Mouse (Mus musculus): ENCODE results near the gene Crebzf. TPM values are rescaled to one million over a fixed set of nuclear protein-coding genes. Genes with fewer than 3 reads are reported as not detected.

The Crebzf gene
- polyA plus RNA-seq, 1 experiment: 31.3 TPM

GRCm38 (mm10) chr7:90440044-90440443 lies 2.5 kb upstream of the Crebzf start:
- WGBS: 79% methylated on average over 4 of the region's 4 CpGs
- TF ChIP-seq CTCF (IDR thresholded peaks at IDR 0.05; ENCODE audit: extremely low read depth, insufficient read length, insufficient replicate concordance, low read depth, low read length): no peak
- TF ChIP-seq POLR2A (IDR thresholded peaks at IDR 0.05; ENCODE audit: low read depth, low read length): no peak
- no peak overlapping the region for H3K27ac ChIP-seq (ENCODE audit: insufficient read depth, low read depth, low read length)

GRCm38 (mm10) chr7:90442070-90442469 lies 459 bp upstream of the Crebzf start:
- no peak for TF ChIP-seq CTCF (IDR thresholded peaks at IDR 0.05; ENCODE audit: extremely low read depth, insufficient read length, insufficient replicate concordance, low read depth, low read length)
- WGBS: 13% methylated on average over 4 of the region's 4 CpGs
- Histone ChIP-seq H3K36me3 (ENCODE audit: control insufficient read depth, insufficient read depth, low read length) (peaks cover 5% of the 10 kb centered on the region), H3K27ac (ENCODE audit: insufficient read depth, low read depth, low read length) (peak overlapping the region; percentile 25), H3K4me1 (ENCODE audit: control insufficient read depth, insufficient read depth, insufficient read length, low read length) (0 out of 2 replicates have a peak, but pooled peaks cover 3% of the 10 kb centered on the region), H3K27me3 (ENCODE audit: control insufficient read depth, insufficient read depth, low read length) (no peaks in the 10 kb centered on the region), H3K4me3 (ENCODE audit: low read depth, low read length) (no peak overlapping the region)

More at GRCm38 (mm10) chr7:90440044-90440443, 2.5 kb upstream of the Crebzf start:
- Histone ChIP-seq H3K36me3 (ENCODE audit: control insufficient read depth, insufficient read depth, low read length) (peaks cover 2% of the 10 kb centered on the region; the same call in 1 of the 2 replicates), H3K4me3 (ENCODE audit: low read depth, low read length) (no peak overlapping the region), H3K27me3 (ENCODE audit: control insufficient read depth, insufficient read depth, low read length) (no peaks in the 10 kb centered on the region), H3K4me1 (ENCODE audit: control insufficient read depth, insufficient read depth, insufficient read length, low read length) (0 out of 2 replicates have a peak, but pooled peaks cover 3% of the 10 kb centered on the region)

GRCm38 (mm10) chr7:90443101-90444091 lies 867 bp downstream of the Crebzf start:
- 1% methylated on average over 120 of the region's 123 CpGs for WGBS
- H3K27ac ChIP-seq (ENCODE audit: insufficient read depth, low read depth, low read length): peak overlapping the region; percentile 89
- no peaks in the 10 kb centered on the region for H3K27me3 ChIP-seq (ENCODE audit: control insufficient read depth, insufficient read depth, low read length)
- H3K4me1 ChIP-seq (ENCODE audit: control insufficient read depth, insufficient read depth, insufficient read length, low read length): 0 out of 2 replicates have a peak, but pooled peaks cover 3% of the 10 kb centered on the region
- H3K4me3 ChIP-seq (ENCODE audit: low read depth, low read length): peak overlapping the region; percentile 95
- TF ChIP-seq POLR2A (IDR thresholded peaks at IDR 0.05; ENCODE audit: low read depth, low read length) (no peak), CTCF (IDR thresholded peaks at IDR 0.05; ENCODE audit: extremely low read depth, insufficient read length, insufficient replicate concordance, low read depth, low read length) (no peak; the same call in 1 of the 2 replicates)
- peaks cover 13% of the 10 kb centered on the region for H3K36me3 ChIP-seq (ENCODE audit: control insufficient read depth, insufficient read depth, low read length)

- no peak for TF ChIP-seq POLR2A (IDR thresholded peaks at IDR 0.05; ENCODE audit: low read depth, low read length)
- TF ChIP-seq CTCF (IDR thresholded peaks at IDR 0.05; ENCODE audit: extremely low read depth, insufficient read length, insufficient replicate concordance, low read depth, low read length): no peak
- H3K4me1 ChIP-seq (ENCODE audit: control insufficient read depth, insufficient read depth, insufficient read length, low read length): 0 out of 2 replicates have a peak, but pooled peaks cover 3% of the 10 kb centered on the region
- WGBS: under 1% methylated on average over 6 of the region's 6 CpGs
- H3K27me3 ChIP-seq (ENCODE audit: control insufficient read depth, insufficient read depth, low read length): no peaks in the 10 kb centered on the region
- H3K36me3 ChIP-seq (ENCODE audit: control insufficient read depth, insufficient read depth, low read length): peaks cover 15% of the 10 kb centered on the region
- peak overlapping the region; percentile 95 for H3K4me3 ChIP-seq (ENCODE audit: low read depth, low read length)
- H3K27ac ChIP-seq (ENCODE audit: insufficient read depth, low read depth, low read length): no peak overlapping the region
Observed at GRCm38 (mm10) chr7:90444206-90444605, 1.7 kb downstream of the Crebzf start.

- Histone ChIP-seq H3K27me3 (ENCODE audit: control insufficient read depth, insufficient read depth, low read length) (no peaks in the 10 kb centered on the region), H3K4me3 (ENCODE audit: low read depth, low read length) (peak overlapping the region; percentile 81; the same call in 1 of the 2 replicates), H3K4me1 (ENCODE audit: control insufficient read depth, insufficient read depth, insufficient read length, low read length) (peaks cover 8% of the 10 kb centered on the region), H3K27ac (ENCODE audit: insufficient read depth, low read depth, low read length) (no peak overlapping the region; the same call in 1 of the 2 replicates), H3K36me3 (ENCODE audit: control insufficient read depth, insufficient read depth, low read length) (peaks cover 18% of the 10 kb centered on the region)
- TF ChIP-seq CTCF (IDR thresholded peaks at IDR 0.05; ENCODE audit: extremely low read depth, insufficient read length, insufficient replicate concordance, low read depth, low read length): no peak
- no peak for TF ChIP-seq POLR2A (IDR thresholded peaks at IDR 0.05; ENCODE audit: low read depth, low read length)
- 3% methylated on average over 7 of the region's 7 CpGs for WGBS
Observed at GRCm38 (mm10) chr7:90456149-90456844, 13.8 kb downstream of the Crebzf start.

GRCm38 (mm10) chr7:90456845-90457468 lies 14.4 kb downstream of the Crebzf start, which contains the start of gene Tmem126a:
TSS of gene Tmem126a (minus strand) at chr7:90457229.
- no peaks in the 10 kb centered on the region for H3K27me3 ChIP-seq (ENCODE audit: control insufficient read depth, insufficient read depth, low read length)
- under 1% methylated on average over 41 of the region's 41 CpGs for WGBS

More at GRCm38 (mm10) chr7:90456845-90457468, 14.4 kb downstream of the Crebzf start, which contains the start of gene Tmem126a:
- peak within 1 kb of the TSS; percentile 79 for H3K27ac ChIP-seq (ENCODE audit: insufficient read depth, low read depth, low read length)
- peaks cover 14% of the 10 kb centered on the region for H3K36me3 ChIP-seq (ENCODE audit: control insufficient read depth, insufficient read depth, low read length)
- peak within 1 kb of the TSS; percentile 81 for H3K4me3 ChIP-seq (ENCODE audit: low read depth, low read length)
- peaks cover 8% of the 10 kb centered on the region for H3K4me1 ChIP-seq (ENCODE audit: control insufficient read depth, insufficient read depth, insufficient read length, low read length)
- TF ChIP-seq CTCF (IDR thresholded peaks at IDR 0.05; ENCODE audit: extremely low read depth, insufficient read length, insufficient replicate concordance, low read depth, low read length): 0 out of 2 replicates have a peak, but pooled peaks have one; percentile 22
- TF ChIP-seq POLR2A (IDR thresholded peaks at IDR 0.05; ENCODE audit: low read depth, low read length): peak; percentile 75

Measured in small intestine, adult 2 months (tissue).